Mouse (Mus musculus) liver, embryonic 14.5 days (tissue): Measurements from ENCODE around the gene Dact2. TPM values are rescaled to one million over a fixed set of nuclear protein-coding genes. Genes with fewer than 3 reads are reported as not detected.

ENCODE experiments used
- ATAC-seq: fragments of 200-750 bp; cut with Nextera tagmentation; 2 replicates; pipeline ENCODE4 v1.8.0; 2017; ENCODE audit warnings: moderate number of reproducible peaks, mild to moderate bottlenecking, moderate library complexity; ENCODE audit not compliant: insufficient read depth
- DNase-seq, 3 experiments: peaks; one replicate each; pipeline ENCODE4 v3.0.0-alpha.2; 2012 to 2013; ENCODE audit warnings: low read depth in 3 of 3, low spot score in 3 of 3
- H3K27ac ChIP-seq: fragments of 300-500 bp; sonication (generic); 2 replicates; pipeline ENCODE4 v1.5.1; 2014; ENCODE audit warnings: moderate library complexity, mild to moderate bottlenecking, control low read depth, inconsistent platforms
- H3K27me3 ChIP-seq: fragments of 300-500 bp; sonication (generic); 2 replicates; pipeline ENCODE4 v1.6.1; 2014; ENCODE audit warnings: mild to moderate bottlenecking, low read length, moderate library complexity; ENCODE audit not compliant: control insufficient read depth, insufficient read depth
- H3K36me3 ChIP-seq: fragments of 300-500 bp; sonication (generic); replicated peaks from 2 replicates; pipeline ENCODE4 v1.6.1; 2014; ENCODE audit warnings: low read depth; ENCODE audit not compliant: control insufficient read depth, insufficient read depth
- H3K4me1 ChIP-seq, 2 experiments: fragments of 200-500 bp in 1 of 2; fragments of 300-500 bp in 1 of 2; sonication (generic) in 1 of 2; replicated peaks; 2 replicates each; pipeline ENCODE4 v1.6.1; 2012 to 2014; ENCODE audit warnings: antibody characterized with exemption in 1 of 2, inconsistent platforms in 1 of 2, low read length in 1 of 2; ENCODE audit not compliant: control insufficient read depth in 2 of 2, insufficient read depth in 2 of 2
- H3K4me2 ChIP-seq: fragments of 300-500 bp; sonication (generic); 2 replicates; pipeline ENCODE4 v1.6.1; 2014; ENCODE audit warnings: low read depth, mild to moderate bottlenecking, control low read depth, moderate library complexity
- H3K4me3 ChIP-seq, 2 experiments: fragments of 200-500 bp in 1 of 2; fragments of 300-500 bp in 1 of 2; sonication (generic) in 1 of 2; 2 replicates each; pipeline ENCODE4 v1.5.1; 2012 to 2014; ENCODE audit warnings: low read depth in 2 of 2, low read length in 2 of 2, mild to moderate bottlenecking in 2 of 2, control low read depth in 1 of 2, inconsistent platforms in 1 of 2, moderate library complexity in 1 of 2; ENCODE audit not compliant: insufficient read depth in 1 of 2
- H3K9ac ChIP-seq: fragments of 300-500 bp; sonication (generic); replicated peaks from 2 replicates; pipeline ENCODE4 v1.6.1; 2014; ENCODE audit warnings: mild to moderate bottlenecking, control low read depth, moderate library complexity
- H3K9me3 ChIP-seq: fragments of 300-500 bp; sonication (generic); 2 replicates; pipeline ENCODE4 v1.6.1; 2016; ENCODE audit warnings: low read length, mixed read lengths; ENCODE audit not compliant: control insufficient read depth
- CTCF ChIP-seq: IDR thresholded peaks from 2 replicates; pipeline ENCODE4 v1.5.1; 2016; ENCODE audit warnings: antibody characterized with exemption, low read depth, control low read depth
- EP300 ChIP-seq: IDR thresholded peaks from 2 replicates; pipeline ENCODE4 v1.6.1; 2016; ENCODE audit warnings: antibody characterized with exemption, low read depth
- WGBS: fragments of 180-500 bp; shearing (Covaris S2); extraction: QIAGEN DNeasy Blood & Tissue Kit; methylation state at CpG from one replicate; pipeline ENCODE4 v1.1.7; 2014; ENCODE audit not compliant: insufficient replicate concordance; 5-methylcytosine and 5-hydroxymethylcytosine counted together
- polyA plus RNA-seq, 2 experiments: library from polyadenylated mRNA; depleted of rRNA in 1 of 2; stranded (reverse) in 1 of 2; unstranded in 1 of 2; fragments of >200 nt; fragmentation: Nextera tagmentation in 1 of 2; extraction: Ambion mirVana in 1 of 2; gene quantifications; 2 replicates each; pipeline versions ENCODE4 v1.2.1 to v1.2.3; 2012 to 2014

The Dact2 gene
- polyA plus RNA-seq, 2 experiments = 0.84 to 0.90 TPM

GRCm38 (mm10) chr17:14246266-14246665, 42.2 kb upstream of the Dact2 start:
- Histone ChIP-seq H3K4me2 (no peak overlapping the region), H3K27ac (no peak overlapping the region), H3K36me3 (no peaks in the 10 kb centered on the region), H3K9ac (no peak overlapping the region), H3K9me3 (no peaks in the 10 kb centered on the region), H3K27me3 (no peaks in the 10 kb centered on the region), H3K4me1 (peaks cover 0 to 6% of the 10 kb centered on the region in 2 experiments; a peak in 2 of 4 replicates), H3K4me3 (no peak overlapping the region)
- TF ChIP-seq CTCF (no peak), EP300 (no peak)
- WGBS = 70% methylated on average over 2 of the region's 2 CpGs
- DNase-seq (no peak), ATAC-seq (no peak)

DNA sequence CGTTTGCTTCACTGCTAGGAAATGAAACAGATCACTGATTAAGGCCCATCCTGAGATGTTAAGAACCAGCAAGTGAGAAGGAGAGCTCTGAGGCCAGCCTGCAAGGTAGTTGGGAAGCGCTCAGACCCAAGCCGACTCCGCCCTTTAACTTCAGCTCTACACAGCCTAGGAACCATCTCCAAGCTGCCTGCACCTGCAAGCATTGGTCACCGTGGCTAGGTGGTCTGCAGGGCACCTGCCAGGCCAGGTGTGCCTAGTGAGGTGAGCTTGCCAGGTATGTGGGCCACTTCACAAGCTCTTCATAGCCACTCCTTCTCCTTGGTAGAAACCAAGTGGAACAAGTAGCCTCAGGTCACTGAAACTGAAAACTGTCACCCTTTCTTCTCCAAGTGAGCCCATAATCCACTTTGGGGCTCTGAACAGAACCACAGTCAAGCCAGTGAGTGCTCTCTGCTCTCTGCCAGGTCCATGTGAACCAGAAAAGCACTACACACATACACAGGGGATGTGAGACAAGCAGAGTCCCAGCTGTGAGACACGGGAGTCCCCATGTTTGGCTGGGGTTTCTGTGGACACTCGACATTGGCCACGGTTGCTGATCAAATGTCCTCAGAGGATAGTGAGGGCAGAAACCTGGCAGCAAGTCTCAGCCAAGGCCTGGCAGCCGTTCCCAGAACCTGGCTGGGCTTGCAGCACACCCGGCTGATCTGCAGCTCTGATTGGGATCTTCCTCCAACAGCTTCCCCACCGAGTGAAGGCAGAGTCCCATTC, 40.3 kb upstream of the Dact2 start:
- Histone ChIP-seq H3K27me3 (no peaks in the 10 kb centered on the region), H3K4me3 (no peak overlapping the region), H3K9me3 (no peaks in the 10 kb centered on the region), H3K27ac (no peak overlapping the region), H3K4me2 (no peak overlapping the region), H3K36me3 (no peaks in the 10 kb centered on the region), H3K9ac (no peak overlapping the region), H3K4me1 (peaks cover 0 to 2% of the 10 kb centered on the region in 2 experiments; a peak in 2 of 4 replicates)
- DNase-seq (no peak), ATAC-seq (no peak)
- 49% methylated on average over 11 of the region's 11 CpGs for WGBS
- no peak for TF ChIP-seq CTCF
- TF ChIP-seq EP300 = no peak

DNA sequence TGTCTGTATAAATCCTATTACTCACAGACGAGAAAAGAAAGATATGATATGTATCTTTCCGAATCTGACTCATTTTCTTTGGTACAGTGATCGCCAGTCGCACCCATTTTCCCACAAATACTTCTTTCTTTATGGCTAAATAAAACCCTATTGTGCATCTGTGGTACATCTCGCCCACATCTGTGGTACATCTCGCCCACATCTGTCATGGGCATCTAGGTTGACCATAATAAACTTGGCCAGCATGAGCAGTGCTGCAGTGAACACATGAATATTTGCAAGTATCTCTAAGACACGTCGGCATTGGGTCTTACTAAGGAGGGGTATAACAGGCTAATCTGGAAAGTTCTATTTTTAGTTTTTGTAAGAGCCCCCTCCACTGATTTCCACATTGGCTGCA, 38.5 kb upstream of the Dact2 start:
- DNase-seq (no peak), ATAC-seq (no peak)
- Histone ChIP-seq H3K27me3 (no peaks in the 10 kb centered on the region), H3K4me3 (no peak overlapping the region), H3K36me3 (no peaks in the 10 kb centered on the region), H3K9ac (no peak overlapping the region), H3K27ac (no peak overlapping the region), H3K4me2 (no peak overlapping the region), H3K9me3 (no peaks in the 10 kb centered on the region), H3K4me1 (no peaks in the 10 kb centered on the region)
- WGBS = 59% methylated on average over 8 of the region's 8 CpGs
- no peak for TF ChIP-seq CTCF
- TF ChIP-seq EP300 = no peak

- H3K4me1 ChIP-seq = no peaks in the 10 kb centered on the region
- H3K4me2 ChIP-seq = no peak overlapping the region
- no peaks in the 10 kb centered on the region for H3K36me3 ChIP-seq
- WGBS = 59% methylated on average over 10 of the region's 10 CpGs
- DNase-seq (no peak), ATAC-seq (no peak)
- H3K4me3 ChIP-seq = no peak overlapping the region
- TF ChIP-seq EP300 = no peak
- no peak for TF ChIP-seq CTCF
- no peaks in the 10 kb centered on the region for H3K27me3 ChIP-seq
- H3K27ac ChIP-seq = no peak overlapping the region
- H3K9me3 ChIP-seq = no peaks in the 10 kb centered on the region
- no peak overlapping the region for H3K9ac ChIP-seq
Measured at GRCm38 (mm10) chr17:14239960-14240359, 35.9 kb upstream of the Dact2 start.

DNA sequence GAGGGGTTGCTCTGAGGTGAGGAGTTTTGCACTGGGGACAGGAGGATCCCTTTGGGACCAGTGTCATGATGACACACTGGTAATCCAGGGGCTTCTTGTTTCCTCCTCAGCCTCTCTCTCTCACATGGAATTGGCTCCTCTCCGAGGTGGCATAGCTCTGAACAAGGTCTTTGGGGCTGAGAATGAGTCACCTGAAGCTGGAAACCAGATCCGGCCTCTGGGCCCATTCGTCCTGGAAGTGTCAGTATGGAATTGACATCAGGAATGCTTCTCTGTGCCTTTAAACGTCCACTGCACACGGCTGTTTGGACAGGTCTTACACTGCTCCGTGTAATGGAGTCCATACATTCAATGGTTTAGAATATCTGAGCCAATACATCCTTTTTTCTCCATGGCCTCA, 33.0 kb upstream of the Dact2 start:
- Histone ChIP-seq H3K27ac (no peak overlapping the region), H3K4me2 (no peak overlapping the region), H3K36me3 (no peaks in the 10 kb centered on the region), H3K27me3 (no peaks in the 10 kb centered on the region), H3K9me3 (no peaks in the 10 kb centered on the region), H3K4me1 (no peaks in the 10 kb centered on the region), H3K9ac (no peak overlapping the region), H3K4me3 (no peak overlapping the region)
- 41% methylated on average over 6 of the region's 6 CpGs for WGBS
- ATAC-seq = no peak
- DNase-seq = no peak
- no peak for TF ChIP-seq CTCF
- no peak for TF ChIP-seq EP300
